Mouse (Mus musculus) forelimb bud, embryonic 11.5 days (tissue): ENCODE data around the gene Erg.

Experiments
- DNase-seq: peaks from one replicate; pipeline ENCODE4 v3.0.0-alpha.2; 2012; ENCODE audit warnings: low read depth, low spot score

Gene Erg

DNA sequence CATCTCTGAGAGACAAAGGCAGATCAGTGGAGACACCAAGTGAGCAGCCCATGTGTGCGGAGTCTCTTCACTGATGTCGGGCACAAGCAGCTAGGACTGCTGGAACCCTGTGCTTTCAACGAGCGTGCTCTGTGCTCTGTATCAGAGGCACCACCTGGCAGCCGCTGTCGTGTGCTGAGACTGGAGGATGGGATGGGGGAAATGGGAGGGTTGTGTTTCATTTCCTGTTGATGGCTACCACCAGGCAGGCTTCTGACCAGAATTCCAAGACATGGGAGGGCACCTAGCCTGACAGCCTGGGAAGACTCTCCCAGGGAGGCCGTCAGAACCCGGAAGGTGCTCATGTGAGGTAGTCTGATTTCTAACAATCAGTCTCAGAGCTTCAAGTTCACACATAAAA is 234.1 kb downstream of the Erg start:
- DNase-seq: no peak

GRCm38 (mm10) chr16:95350499-95350898 is 235.9 kb downstream of the Erg start:
- peak; percentile 38 for DNase-seq

- no peak for DNase-seq
Measured at GRCm38 (mm10) chr16:95349745-95350144, 236.6 kb downstream of the Erg start.

DNA sequence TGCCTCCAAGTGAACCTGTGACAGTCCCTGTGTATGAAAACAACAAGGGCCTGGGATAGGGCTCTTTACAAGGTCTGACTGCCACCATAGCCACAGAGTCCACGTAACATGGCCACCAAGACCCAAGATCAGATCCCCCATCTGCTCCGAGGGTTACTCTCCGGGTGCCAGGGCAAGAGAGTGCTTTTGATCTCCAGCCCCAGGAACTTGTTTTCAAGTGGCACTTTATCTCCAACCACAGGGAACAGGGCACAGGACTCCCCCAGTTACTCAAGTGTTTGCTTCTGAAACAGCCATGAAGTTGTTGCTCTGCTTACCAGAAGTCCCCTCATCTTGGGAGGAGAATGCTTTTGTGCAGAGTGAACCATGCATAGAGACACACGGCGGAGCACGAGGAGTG is 237.0 kb downstream of the Erg start:
- no peak for DNase-seq

- DNase-seq: no peak
Measured at GRCm38 (mm10) chr16:95348555-95348954, 237.8 kb downstream of the Erg start.

DNA sequence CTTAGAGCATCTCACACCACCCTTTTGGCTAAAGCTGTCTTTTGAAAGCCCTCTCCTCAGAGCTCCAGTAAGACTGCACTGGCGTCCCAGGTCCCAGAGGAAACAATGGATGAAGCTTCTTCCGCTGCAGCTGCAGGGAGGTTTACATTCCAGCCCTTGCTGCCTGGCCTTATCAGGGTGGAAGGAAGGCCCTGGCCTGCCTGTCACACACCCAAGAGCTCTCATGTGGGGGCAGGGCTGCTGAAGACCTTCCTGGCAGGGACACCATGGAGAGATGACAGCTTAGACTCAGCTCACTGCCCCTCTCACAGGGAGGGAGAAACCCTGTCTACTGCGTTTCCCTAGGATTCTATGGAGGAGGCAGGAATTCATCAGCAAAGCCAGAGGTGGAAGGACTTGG is 239.2 kb downstream of the Erg start:
- DNase-seq: no peak

DNA sequence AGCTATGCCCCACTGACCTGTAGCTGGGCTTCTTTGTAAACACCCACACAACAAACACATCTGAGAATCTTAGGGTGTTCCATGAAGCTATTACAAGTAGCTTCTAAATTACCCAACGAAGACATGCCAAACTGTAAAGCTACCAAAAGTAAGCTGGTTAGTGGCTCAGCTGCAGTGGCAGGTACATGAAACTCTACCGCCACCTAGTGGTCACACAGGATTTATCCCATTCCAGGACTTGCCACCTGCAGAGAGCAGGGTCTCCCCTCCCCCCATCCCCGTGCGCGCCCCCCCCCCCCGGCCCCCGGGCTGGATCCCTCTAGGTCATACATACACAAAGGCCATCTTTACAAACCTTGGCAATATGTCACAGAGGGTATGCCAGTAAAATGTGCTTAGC is 240.5 kb downstream of the Erg start:
- DNase-seq: peak; percentile 81

DNA sequence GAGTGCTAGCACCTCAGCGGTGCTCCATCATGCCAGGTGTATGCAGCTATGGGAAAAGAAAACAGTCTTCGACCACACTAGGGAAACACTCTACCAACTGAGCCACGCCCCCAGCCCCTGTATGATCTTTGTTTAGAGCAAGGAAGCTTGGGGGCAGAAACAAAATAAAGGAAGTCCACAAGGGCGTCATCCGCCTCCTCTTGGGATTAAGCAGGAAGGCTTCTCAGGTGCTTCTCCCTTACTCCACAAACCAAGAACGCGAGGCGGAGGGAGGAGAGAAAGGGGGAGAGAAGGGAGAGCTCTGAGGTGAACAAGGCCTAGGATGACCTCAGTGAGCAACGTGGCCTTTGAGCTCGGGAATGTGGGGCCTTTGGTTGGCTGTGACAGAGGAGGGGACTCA is 241.4 kb downstream of the Erg start:
- DNase-seq: no peak

GRCm38 (mm10) chr16:95342030-95342429 is 244.4 kb downstream of the Erg start:
- DNase-seq: no peak

GRCm38 (mm10) chr16:95340885-95341791 is 245.3 kb downstream of the Erg start:
- peak; percentile 89 for DNase-seq

GRCm38 (mm10) chr16:95332159-95332558 is 254.2 kb downstream of the Erg start:
- no peak for DNase-seq

DNA sequence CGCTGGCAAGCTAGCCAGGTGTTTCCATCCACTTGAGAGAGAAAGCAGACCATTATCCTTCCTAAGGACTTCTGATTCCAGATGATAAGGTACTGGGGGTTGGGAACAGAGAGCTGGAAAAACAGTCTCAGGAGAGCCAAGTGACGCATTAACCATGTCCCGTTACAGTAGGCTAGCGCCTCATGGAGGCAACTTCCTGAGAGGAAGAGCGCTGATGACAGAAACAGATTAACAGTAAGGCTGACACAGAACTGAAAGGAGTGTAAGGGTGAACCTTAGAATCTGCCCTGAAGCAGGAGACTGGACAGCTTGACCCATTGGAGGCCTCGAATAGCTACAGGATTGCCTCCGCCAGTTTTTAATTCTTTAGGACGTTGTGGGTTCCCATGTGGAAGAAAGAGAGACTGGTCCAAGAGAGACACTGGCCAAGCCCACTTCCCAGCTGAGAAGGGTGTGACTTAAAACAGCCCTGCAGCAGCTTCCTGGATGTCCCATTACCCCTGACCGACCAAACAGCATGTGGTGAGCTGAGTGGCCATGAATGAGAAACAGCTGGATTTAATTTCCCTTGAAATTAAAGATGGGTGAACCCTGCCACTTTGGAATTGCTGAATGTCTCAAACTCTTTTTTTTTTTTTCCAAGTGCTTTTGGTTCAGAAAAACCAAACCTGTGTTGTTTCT is 264.3 kb downstream of the Erg start:
- peak; percentile 60 for DNase-seq
